Mouse (Mus musculus) adrenal gland, adult 18-20 months (tissue): ENCODE results near the gene Itprid1. TPM values are rescaled to one million over a fixed set of nuclear protein-coding genes. Genes with fewer than 3 reads are reported as not detected.

Source experiments
- total RNA-seq, 2 experiments: library from RNA; stranded (reverse); gene quantifications; 1 replicate in 1 of 2; 2 replicates in 1 of 2; pipeline ENCODE4 v1.2.3; 2021

The Itprid1 gene
- total RNA-seq, 2 experiments from 2014 or later = not detected

Other genes with a start within 250 kb of the Itprid1 start
- gene Neurod6, start 155.6 kb upstream of the Itprid1 start, total RNA-seq = not detected
- 1 to 10 TPM; 3.5 to 3.8 TPM for gene Ppp1r17, start 180.6 kb downstream of the Itprid1 start, total RNA-seq